Mouse (Mus musculus) neural tube, embryonic 14.5 days (tissue): ENCODE results near the gene Rp9. TPM values are rescaled to one million over a fixed set of nuclear protein-coding genes. Genes with fewer than 3 reads are reported as not detected.
"Not testable (repeated sequence)": the region's sequence is repeated elsewhere in the genome, so short reads cannot be mapped to it uniquely, and the experiment has no call there.

ENCODE experiments used
- ATAC-seq: fragments of 200-750 bp; cut with Nextera tagmentation; 2 replicates; pipeline ENCODE4 v1.8.0; 2017; ENCODE audit warnings: low read depth, mild to moderate bottlenecking, moderate TSS enrichment, moderate library complexity
- H3K27ac ChIP-seq: fragments of 300-500 bp; sonication (generic); 2 replicates; pipeline ENCODE4 v1.5.1; 2014; ENCODE audit warnings: low read depth, mild to moderate bottlenecking, control low read depth, low read length, moderate library complexity, mixed read lengths
- H3K27me3 ChIP-seq: fragments of 300-500 bp; sonication (generic); 2 replicates; pipeline ENCODE4 v1.6.1; 2014; ENCODE audit warnings: low read length; ENCODE audit not compliant: control insufficient read depth, insufficient read depth
- H3K36me3 ChIP-seq: fragments of 300-500 bp; sonication (generic); 2 replicates; pipeline ENCODE4 v1.6.1; 2014; ENCODE audit warnings: low read length, mixed read lengths; ENCODE audit not compliant: control insufficient read depth, insufficient read depth
- H3K4me1 ChIP-seq: fragments of 300-500 bp; sonication (generic); 2 replicates; pipeline ENCODE4 v1.6.1; 2014; ENCODE audit warnings: low read length; ENCODE audit not compliant: control insufficient read depth, insufficient read depth
- H3K4me2 ChIP-seq: fragments of 300-500 bp; sonication (generic); 2 replicates; pipeline ENCODE4 v1.6.1; 2014; ENCODE audit warnings: mild to moderate bottlenecking, low read depth, low read length, control low read depth
- H3K4me3 ChIP-seq: fragments of 300-500 bp; sonication (generic); 2 replicates; pipeline ENCODE4 v1.5.1; 2014; ENCODE audit warnings: low read depth, low read length, control low read depth, mixed read lengths
- H3K9ac ChIP-seq: fragments of 300-500 bp; sonication (generic); replicated peaks from 2 replicates; pipeline ENCODE4 v1.6.1; 2014; ENCODE audit warnings: low read depth, mild to moderate bottlenecking, control low read depth, low read length, mixed read lengths
- H3K9me3 ChIP-seq: fragments of 300-500 bp; sonication (generic); 2 replicates; pipeline ENCODE4 v1.6.1; 2016; ENCODE audit warnings: low read length; ENCODE audit not compliant: control insufficient read depth
- WGBS: fragments of 180-500 bp; shearing (Covaris S2); extraction: QIAGEN DNeasy Blood & Tissue Kit; methylation state at CpG from one replicate; pipeline ENCODE4 v1.1.7; 2014; 5-methylcytosine and 5-hydroxymethylcytosine counted together
- polyA plus RNA-seq: library from polyadenylated mRNA; unstranded; fragments of >200 nt; fragmentation: Nextera tagmentation; extraction: Ambion mirVana; gene quantifications from 2 replicates; pipeline ENCODE4 v1.2.1, GENCODE M21; 2014

The Rp9 gene
- polyA plus RNA-seq, 1 experiment from 2014 or later: 75.9 TPM

DNA sequence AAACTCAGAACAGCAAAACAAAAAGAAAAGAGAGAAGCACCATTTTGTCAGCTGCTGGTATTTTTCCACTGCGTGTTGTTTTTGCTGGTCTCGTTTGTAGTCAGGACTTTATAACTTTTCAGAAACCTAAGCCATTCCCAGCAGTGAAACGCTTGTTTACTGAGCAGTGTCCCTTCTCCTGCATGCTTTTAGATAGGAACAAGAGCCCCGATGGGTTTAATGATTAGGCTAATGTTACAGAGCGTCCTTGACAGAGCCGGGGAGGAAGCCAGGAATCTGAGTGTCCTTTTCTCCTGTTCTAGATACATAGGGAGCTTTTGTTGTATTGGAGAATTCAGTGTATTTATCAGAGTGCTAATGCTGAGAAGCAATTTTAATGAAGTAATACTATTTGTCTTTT lies 52.0 kb downstream of the Rp9 start:
- ATAC-seq: no peak
- no peaks in the 10 kb centered on the region for H3K9me3 ChIP-seq
- H3K27ac ChIP-seq: no peak overlapping the region
- H3K9ac ChIP-seq: no peak overlapping the region
- H3K27me3 ChIP-seq: no peaks in the 10 kb centered on the region
- no peak overlapping the region for H3K4me3 ChIP-seq
- no peaks in the 10 kb centered on the region for H3K4me1 ChIP-seq
- H3K4me2 ChIP-seq: no peak overlapping the region
- no peaks in the 10 kb centered on the region for H3K36me3 ChIP-seq
- WGBS: 47% methylated on average over 6 of the region's 6 CpGs

DNA sequence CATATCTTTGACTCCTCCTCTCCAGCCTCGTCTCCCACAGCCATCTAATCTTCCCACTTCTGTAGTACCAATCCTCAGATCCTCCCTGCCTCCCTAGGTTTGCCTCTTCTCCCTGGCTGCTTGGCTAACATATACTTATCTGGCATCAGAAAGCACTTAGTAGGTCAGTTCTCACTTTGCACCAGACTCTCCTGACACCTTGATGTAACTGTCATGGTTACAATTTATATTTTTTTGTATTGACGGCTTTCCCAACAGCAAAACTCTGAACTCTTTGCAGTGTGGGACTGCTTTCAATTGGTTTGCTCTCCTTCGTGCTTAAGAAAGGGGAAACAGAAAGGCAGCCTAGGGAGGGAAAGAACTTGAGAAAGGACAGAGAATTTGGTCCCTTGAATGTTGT lies 53.4 kb downstream of the Rp9 start:
- no peaks in the 10 kb centered on the region for H3K27me3 ChIP-seq
- WGBS: 86% methylated on average over 3 of the region's 3 CpGs
- H3K9me3 ChIP-seq: no peaks in the 10 kb centered on the region
- H3K4me1 ChIP-seq: no peaks in the 10 kb centered on the region
- H3K36me3 ChIP-seq: no peaks in the 10 kb centered on the region
- H3K4me3 ChIP-seq: no peak overlapping the region
- H3K9ac ChIP-seq: no peak overlapping the region
- no peak overlapping the region for H3K27ac ChIP-seq
- ATAC-seq: no peak
- H3K4me2 ChIP-seq: no peak overlapping the region

DNA sequence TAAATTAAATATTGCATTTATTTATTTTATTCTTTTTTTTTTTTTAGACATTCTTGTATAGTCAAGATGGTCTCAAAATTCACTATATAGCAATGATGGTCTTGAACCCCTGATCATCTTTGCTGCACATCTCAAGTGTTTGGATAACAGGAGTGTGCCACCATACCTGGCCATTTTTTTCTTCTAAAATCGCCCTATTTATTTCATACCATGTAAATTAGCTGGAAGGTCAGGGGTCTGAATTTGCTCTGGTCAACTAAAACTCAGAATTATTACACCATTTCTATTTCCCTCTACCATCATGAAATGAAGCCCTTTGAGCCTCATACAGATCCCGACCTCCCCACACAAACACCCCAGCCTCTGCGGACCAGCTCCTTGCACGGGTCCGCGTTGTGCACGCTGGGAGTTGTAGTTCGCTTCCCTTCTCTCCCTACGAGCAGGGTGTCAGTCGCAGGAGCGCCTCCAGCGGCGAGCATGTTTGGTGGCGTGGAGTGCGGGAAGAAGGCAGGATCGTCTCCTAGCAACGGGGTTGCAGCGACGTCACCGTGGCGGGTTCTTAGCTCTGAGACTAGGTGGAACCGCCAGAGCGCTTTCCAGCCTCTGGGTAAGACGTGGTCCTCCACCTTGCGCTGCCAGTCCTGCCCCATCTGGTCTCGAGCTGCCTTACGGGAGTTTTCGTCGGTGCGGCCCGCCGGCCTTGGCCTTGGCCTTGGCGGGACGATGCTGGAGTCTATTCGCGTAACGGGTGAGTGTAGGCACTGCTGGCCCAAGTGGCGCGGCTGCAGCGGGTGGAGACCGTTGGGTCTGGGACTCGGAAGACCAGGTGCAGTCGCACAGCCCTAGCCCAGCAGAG lies 58.3 kb downstream of the Rp9 start, which contains the start of gene 9530077C05Rik:
Gene 9530077C05Rik (plus strand): TSS at position 512 of the 856 bp plus-strand sequence.
- Histone ChIP-seq H3K9ac (peak within 1 kb of the TSS; percentile 60), H3K9me3 (no peaks in the 10 kb centered on the region), H3K27me3 (no peaks in the 10 kb centered on the region), H3K4me3 (peak within 1 kb of the TSS; percentile 48), H3K36me3 (no peaks in the 10 kb centered on the region), H3K4me2 (peak within 1 kb of the TSS; percentile 60), H3K4me1 (no peaks in the 10 kb centered on the region), H3K27ac (peak within 1 kb of the TSS; percentile 40)
- ATAC-seq: peak; percentile 99
- WGBS: under 1% methylated on average over 43 of the region's 43 CpGs

DNA sequence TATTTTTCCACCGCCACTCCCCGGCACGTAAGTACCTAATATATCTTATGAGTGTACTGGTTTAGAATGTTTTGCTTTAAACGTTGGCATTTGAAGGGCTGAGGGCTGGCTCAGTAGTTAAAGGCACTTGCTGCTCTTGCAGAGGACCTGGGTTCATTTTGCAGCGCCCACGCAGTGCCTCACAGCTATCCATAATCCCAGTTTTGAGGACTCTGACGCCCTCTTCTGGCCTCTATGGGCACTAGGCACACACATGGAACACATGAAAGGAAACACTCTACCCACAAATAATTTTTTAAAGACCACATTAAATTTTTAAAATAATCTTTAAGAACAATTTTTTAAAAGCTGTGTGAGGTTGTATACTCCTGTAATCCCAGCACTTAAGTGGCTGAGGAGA lies 60.0 kb downstream of the Rp9 start:
- no peak overlapping the region for H3K27ac ChIP-seq

DNA sequence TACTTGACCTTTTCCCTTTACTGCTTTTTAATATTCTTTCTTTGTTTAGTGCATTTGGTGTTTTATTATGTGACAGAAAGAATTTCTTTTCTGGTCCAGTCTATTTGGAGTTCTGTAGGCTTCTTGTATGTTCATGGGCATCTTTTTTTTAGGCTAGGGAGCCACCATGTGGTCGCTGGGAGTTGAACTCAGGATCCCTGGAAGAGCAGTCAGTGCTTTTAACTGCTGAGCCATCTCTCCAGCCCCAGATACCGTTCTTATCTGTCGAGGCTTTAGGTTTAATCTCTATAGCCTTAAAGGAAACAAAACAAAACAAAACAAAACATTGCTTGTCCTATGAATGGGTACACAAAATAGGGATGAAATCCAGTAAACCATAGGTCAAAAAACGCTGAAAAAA lies 61.2 kb downstream of the Rp9 start:
- not testable (repeated sequence) for H3K36me3 ChIP-seq, H3K27ac ChIP-seq
- WGBS: 34% methylated on average over 4 of the region's 4 CpGs

More for the DNA sequence above, 60.0 kb downstream of the Rp9 start:
- Histone ChIP-seq H3K9me3 (no peaks in the 10 kb centered on the region), H3K36me3 (no peaks in the 10 kb centered on the region), H3K9ac (no peak overlapping the region), H3K4me3 (no peak overlapping the region), H3K27me3 (no peaks in the 10 kb centered on the region), H3K4me1 (no peaks in the 10 kb centered on the region), H3K4me2 (no peak overlapping the region)
- ATAC-seq: no peak
- WGBS: 79% methylated on average over 7 of the region's 7 CpGs

DNA sequence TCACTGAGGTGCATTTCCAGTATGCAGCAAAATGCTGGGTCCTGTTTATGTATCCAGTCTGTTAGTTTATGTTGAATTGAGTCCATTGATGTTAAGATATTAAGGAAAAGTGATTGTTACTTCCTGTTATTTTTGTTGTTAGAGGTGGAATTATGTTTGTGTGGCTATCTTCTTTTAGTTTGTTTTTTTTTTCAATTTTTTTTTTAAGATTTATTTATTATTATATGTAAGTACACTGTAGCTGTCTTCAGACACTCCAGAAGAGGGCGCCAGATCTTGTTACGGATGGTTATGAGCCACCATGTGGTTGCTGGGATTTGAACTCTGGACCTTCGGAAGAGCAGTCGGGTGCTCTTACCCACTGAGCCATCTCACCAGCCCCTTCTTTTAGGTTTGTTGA lies 61.9 kb downstream of the Rp9 start:
- H3K9me3 ChIP-seq, H3K27me3 ChIP-seq, ATAC-seq, H3K27ac ChIP-seq, H3K9ac ChIP-seq, H3K4me3 ChIP-seq, H3K36me3 ChIP-seq, H3K4me2 ChIP-seq, H3K4me1 ChIP-seq: not testable (repeated sequence)
- 84% methylated on average over 3 of the region's 4 CpGs for WGBS

More for the DNA sequence above, 61.2 kb downstream of the Rp9 start:
- not testable (repeated sequence) for ATAC-seq, H3K4me3 ChIP-seq, H3K4me2 ChIP-seq, H3K9me3 ChIP-seq, H3K27me3 ChIP-seq, H3K9ac ChIP-seq, H3K4me1 ChIP-seq

DNA sequence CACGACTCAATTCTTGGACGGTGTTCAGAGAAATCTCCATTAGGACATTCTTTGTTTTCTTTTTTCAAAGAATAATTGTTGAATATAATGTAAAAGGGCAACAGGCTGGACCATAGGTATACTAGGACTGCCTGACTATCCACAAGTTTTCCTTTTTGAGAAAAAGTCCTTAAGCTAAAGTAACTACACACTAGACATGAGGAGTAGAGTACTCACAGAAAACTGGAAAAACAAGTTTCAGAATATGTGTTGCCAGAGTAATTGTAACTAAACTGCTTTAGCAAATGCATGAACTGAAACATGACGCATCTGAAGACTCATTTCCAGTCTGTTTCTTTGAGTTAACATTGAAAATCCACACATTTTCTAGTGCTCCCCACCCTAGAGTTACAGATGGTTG lies 64.1 kb downstream of the Rp9 start:
- H3K4me2 ChIP-seq: no peak overlapping the region
- H3K27me3 ChIP-seq: no peaks in the 10 kb centered on the region
- no peaks in the 10 kb centered on the region for H3K36me3 ChIP-seq
- no peak overlapping the region for H3K4me3 ChIP-seq
- no peak for ATAC-seq
- no peak overlapping the region for H3K27ac ChIP-seq
- no peaks in the 10 kb centered on the region for H3K9me3 ChIP-seq
- H3K9ac ChIP-seq: no peak overlapping the region
- H3K4me1 ChIP-seq: no peaks in the 10 kb centered on the region
- 83% methylated on average over 3 of the region's 3 CpGs for WGBS

DNA sequence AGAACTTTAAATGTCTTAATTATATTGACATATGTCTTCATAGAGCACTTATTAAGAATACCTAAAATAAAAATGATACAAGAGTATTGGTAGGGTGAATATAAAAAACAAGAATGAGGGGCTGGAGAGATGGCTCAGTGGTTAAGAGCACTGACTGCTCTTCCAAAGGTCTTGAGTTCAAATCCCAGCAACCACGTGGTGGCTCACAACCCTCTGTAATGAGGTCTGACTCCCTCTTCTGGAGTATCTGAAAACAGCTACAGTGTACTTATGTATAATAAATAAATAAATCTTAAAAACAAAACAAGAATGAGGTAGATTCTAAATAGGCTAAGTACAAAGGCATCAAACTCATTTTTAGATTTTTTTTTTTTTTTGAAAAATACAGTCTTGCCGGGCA lies 66.0 kb downstream of the Rp9 start:
- not testable (repeated sequence) for H3K27ac ChIP-seq, H3K27me3 ChIP-seq, H3K4me3 ChIP-seq, H3K9me3 ChIP-seq, H3K9ac ChIP-seq, ATAC-seq, H3K4me2 ChIP-seq, H3K36me3 ChIP-seq, H3K4me1 ChIP-seq
- 69% methylated on average over 2 of the region's 2 CpGs for WGBS

DNA sequence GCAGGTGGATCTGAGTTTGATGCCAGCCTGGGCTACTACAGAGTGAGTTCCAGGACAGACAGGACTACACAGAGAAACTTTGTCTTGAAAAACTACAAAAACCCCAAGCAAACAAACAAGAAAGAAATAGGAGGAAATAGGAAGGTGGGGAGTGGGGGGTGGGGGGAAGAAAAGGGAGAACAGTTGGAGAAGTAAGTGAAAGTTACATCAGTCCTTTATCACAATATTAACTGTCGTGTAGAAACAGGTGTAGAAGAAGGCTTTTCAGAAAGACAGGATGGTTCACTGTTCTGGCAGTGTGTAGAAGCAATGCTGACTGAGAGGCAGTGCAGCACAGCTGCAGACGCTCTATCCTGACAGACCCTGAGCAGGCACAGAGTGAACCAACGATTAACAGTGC lies 66.6 kb downstream of the Rp9 start:
- WGBS: 86% methylated on average over 3 of the region's 3 CpGs
- ATAC-seq: no peak

More for the DNA sequence above, 66.6 kb downstream of the Rp9 start:
- Histone ChIP-seq H3K4me3 (no peak overlapping the region), H3K27me3 (no peaks in the 10 kb centered on the region), H3K4me2 (no peak overlapping the region), H3K9me3 (no peaks in the 10 kb centered on the region), H3K4me1 (no peaks in the 10 kb centered on the region), H3K27ac (no peak overlapping the region), H3K9ac (no peak overlapping the region), H3K36me3 (no peaks in the 10 kb centered on the region)
